Mouse (Mus musculus) lung, adult 10 weeks (tissue): ENCODE results near the gene Slc41a2. TPM values are rescaled to one million over a fixed set of nuclear protein-coding genes. Genes with fewer than 3 reads are reported as not detected.

Experiments used
- polyA plus RNA-seq: library from polyadenylated mRNA; stranded (reverse); fragments of 350-450 nt; fragmentation: Illumina TruSeq; extraction: RNeasy Lipid Tissue Mini Kit (QIAGEN cat#74804); gene quantifications from one replicate; pipeline ENCODE4 v1.2.3, GENCODE M21; 2014; ENCODE audit warnings: low read depth, low replicate concordance; ENCODE audit not compliant: insufficient read depth

Slc41a2 gene
- 2.2 TPM for polyA plus RNA-seq

DNA sequence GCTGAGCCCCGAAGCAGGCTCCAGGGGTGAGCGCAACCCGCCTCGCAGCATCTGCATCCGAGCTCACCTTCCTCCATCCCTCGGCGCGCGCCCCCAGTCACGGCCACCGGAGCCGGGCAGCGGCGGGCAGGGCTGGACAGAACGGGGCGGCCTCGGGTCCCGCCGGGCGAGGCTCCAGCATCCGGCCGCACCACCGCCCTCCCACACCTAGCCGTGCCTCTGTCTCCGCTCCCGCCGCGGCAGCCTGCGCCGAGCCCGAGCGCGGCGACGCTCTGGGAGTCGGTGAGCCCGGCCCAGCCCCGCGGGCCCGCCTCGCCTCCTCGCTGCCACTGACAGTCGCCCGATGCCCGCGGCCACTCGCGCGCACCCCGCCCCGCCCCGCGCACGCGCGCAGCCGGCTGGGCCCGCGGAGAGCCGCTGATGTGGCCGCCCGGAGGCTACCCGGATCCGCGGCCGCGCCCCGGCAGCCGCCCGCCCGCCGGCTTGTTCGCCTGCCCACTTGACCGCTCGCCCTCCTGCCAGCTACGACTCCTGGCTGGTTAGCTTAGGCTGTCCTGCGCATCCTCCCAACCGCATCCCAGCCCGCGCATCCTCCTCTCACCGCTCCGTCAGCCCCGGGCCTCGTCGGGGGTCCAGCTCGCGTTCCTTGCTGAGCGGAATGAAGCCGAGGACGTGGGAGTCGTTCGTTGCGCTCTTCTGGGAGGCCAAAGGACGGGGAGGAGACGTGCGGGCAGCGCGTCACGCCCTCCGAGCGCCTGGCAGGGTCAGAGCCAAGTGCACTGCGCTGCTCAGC lies at the start of gene Slc41a2:
TSS of gene Slc41a2 (minus strand) at position 724 of the 793 bp plus-strand sequence.

DNA sequence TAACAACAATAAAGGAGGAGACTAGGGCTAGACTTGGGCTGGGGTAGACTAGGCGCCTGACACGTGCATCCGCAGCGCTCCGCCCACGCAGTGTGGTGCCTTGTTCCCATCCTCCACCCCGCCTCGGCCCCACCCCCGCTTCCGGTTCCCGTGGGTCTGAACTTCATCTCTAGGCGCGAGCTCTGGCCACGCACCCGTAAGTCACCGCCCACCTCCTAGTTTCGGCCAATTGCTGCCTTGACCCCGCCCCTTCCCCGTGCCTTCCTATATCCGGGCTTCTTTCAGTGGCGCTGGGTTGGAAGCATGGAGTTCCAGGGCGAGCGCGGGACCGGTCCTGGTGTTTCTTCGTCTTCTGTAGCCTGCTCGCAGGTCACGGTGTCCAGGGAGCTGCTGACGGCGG lies 22.3 kb upstream of the Slc41a2 start, which contains the start of gene D10Wsu102e:
TSS of gene D10Wsu102e (plus strand) at position 266 of the 400 bp plus-strand sequence.

Other genes starting within 250 kb of the Slc41a2 start
- gene D10Wsu102e, start 22.3 kb upstream of the Slc41a2 start, polyA plus RNA-seq = 0.22 TPM
- gene Aldh1l2, start 196.3 kb upstream of the Slc41a2 start, polyA plus RNA-seq = 0.30 TPM
- 7.7 TPM for gene Washc4, start 205.9 kb upstream of the Slc41a2 start, polyA plus RNA-seq